Mouse (Mus musculus): Measurements from ENCODE around the gene Noct. TPM values are rescaled to one million over a fixed set of nuclear protein-coding genes. Genes with fewer than 3 reads are reported as not detected.

Noct gene
- polyA plus RNA-seq, 1 experiment from 2014 or later = 4.2 TPM

- 50% methylated on average over 7 of the region's 7 CpGs for WGBS
- no peak overlapping the region for H3K27ac ChIP-seq (ENCODE audit: low read length)
- TF ChIP-seq CTCF (IDR thresholded peaks at IDR 0.05) (no peak), EP300 (IDR thresholded peaks at IDR 0.05) (no peak)
- ATAC-seq = no peak
- H3K9me3 ChIP-seq (ENCODE audit: low read length) = no peaks in the 10 kb centered on the region
- no peaks in the 10 kb centered on the region for H3K4me1 ChIP-seq (ENCODE audit: insufficient read depth, low read depth, low read length)
- DNase-seq (ENCODE audit: low spot score) = no peak
- no peaks in the 10 kb centered on the region for H3K36me3 ChIP-seq (ENCODE audit: insufficient read depth, low read length)
- no peak overlapping the region for H3K4me2 ChIP-seq (replicated peaks; ENCODE audit: low read depth, low read length)
- H3K27me3 ChIP-seq (replicated peaks; ENCODE audit: insufficient read depth, low read length) = no peaks in the 10 kb centered on the region
- H3K4me3 ChIP-seq (ENCODE audit: low read depth, low read length) = no peak overlapping the region
- no peak overlapping the region for H3K9ac ChIP-seq (replicated peaks; ENCODE audit: low read depth)
These were observed 14.3 kb downstream of the Noct start for GRCm38 (mm10) chr3:51238515-51238914.

GRCm38 (mm10) chr3:51239541-51239940 is 15.3 kb downstream of the Noct start:
- no peak overlapping the region for H3K4me3 ChIP-seq (ENCODE audit: low read depth, low read length)
- no peak overlapping the region for H3K9ac ChIP-seq (replicated peaks; ENCODE audit: low read depth)
- no peaks in the 10 kb centered on the region for H3K4me1 ChIP-seq (ENCODE audit: insufficient read depth, low read depth, low read length)
- no peak for ATAC-seq
- H3K27me3 ChIP-seq (replicated peaks; ENCODE audit: insufficient read depth, low read length) = no peaks in the 10 kb centered on the region
- no peaks in the 10 kb centered on the region for H3K36me3 ChIP-seq (ENCODE audit: insufficient read depth, low read length)
- no peak for DNase-seq (ENCODE audit: low spot score)
- 92% methylated on average over 3 of the region's 3 CpGs for WGBS
- no peaks in the 10 kb centered on the region for H3K9me3 ChIP-seq (ENCODE audit: low read length)
- H3K4me2 ChIP-seq (replicated peaks; ENCODE audit: low read depth, low read length) = no peak overlapping the region
- no peak for TF ChIP-seq EP300 (IDR thresholded peaks at IDR 0.05)
- TF ChIP-seq CTCF (IDR thresholded peaks at IDR 0.05) = no peak
- H3K27ac ChIP-seq (ENCODE audit: low read length) = no peak overlapping the region

GRCm38 (mm10) chr3:51247704-51248103 is 23.5 kb downstream of the Noct start:
- DNase-seq (ENCODE audit: low spot score) (peak; percentile 79), ATAC-seq (peak; percentile 94)
- Histone ChIP-seq H3K4me1 (ENCODE audit: insufficient read depth, low read depth, low read length) (no peaks in the 10 kb centered on the region), H3K36me3 (ENCODE audit: insufficient read depth, low read length) (peaks cover 5% of the 10 kb centered on the region; the same call in 1 of the 2 replicates), H3K27me3 (replicated peaks; ENCODE audit: insufficient read depth, low read length) (no peaks in the 10 kb centered on the region), H3K4me2 (replicated peaks; ENCODE audit: low read depth, low read length) (no peak overlapping the region), H3K9ac (replicated peaks; ENCODE audit: low read depth) (no peak overlapping the region), H3K4me3 (ENCODE audit: low read depth, low read length) (no peak overlapping the region), H3K27ac (ENCODE audit: low read length) (no peak overlapping the region), H3K9me3 (ENCODE audit: low read length) (no peaks in the 10 kb centered on the region)
- WGBS = 61% methylated on average over 16 of the region's 16 CpGs
- TF ChIP-seq EP300 (IDR thresholded peaks at IDR 0.05) (no peak), CTCF (IDR thresholded peaks at IDR 0.05) (no peak)

- WGBS = 95% methylated on average over 6 of the region's 6 CpGs
- H3K36me3 ChIP-seq (ENCODE audit: insufficient read depth, low read length) = peaks cover 5% of the 10 kb centered on the region; the same call in 1 of the 2 replicates
- DNase-seq (ENCODE audit: low spot score) (no peak), ATAC-seq (no peak)
- no peak overlapping the region for H3K9ac ChIP-seq (replicated peaks; ENCODE audit: low read depth)
- no peaks in the 10 kb centered on the region for H3K9me3 ChIP-seq (ENCODE audit: low read length)
- no peaks in the 10 kb centered on the region for H3K27me3 ChIP-seq (replicated peaks; ENCODE audit: insufficient read depth, low read length)
- no peaks in the 10 kb centered on the region for H3K4me1 ChIP-seq (ENCODE audit: insufficient read depth, low read depth, low read length)
- H3K4me2 ChIP-seq (replicated peaks; ENCODE audit: low read depth, low read length) = no peak overlapping the region
- H3K4me3 ChIP-seq (ENCODE audit: low read depth, low read length) = no peak overlapping the region
- TF ChIP-seq EP300 (IDR thresholded peaks at IDR 0.05) (no peak), CTCF (IDR thresholded peaks at IDR 0.05) (no peak)
- no peak overlapping the region for H3K27ac ChIP-seq (ENCODE audit: low read length)
These were observed 24.4 kb downstream of the Noct start for GRCm38 (mm10) chr3:51248600-51248999.

GRCm38 (mm10) chr3:51249460-51249859 is 25.2 kb downstream of the Noct start:
- ATAC-seq = no peak

GRCm38 (mm10) chr3:51249866-51250265 is 25.6 kb downstream of the Noct start:
- H3K36me3 ChIP-seq (ENCODE audit: insufficient read depth, low read length) = peaks cover 5% of the 10 kb centered on the region; the same call in 1 of the 2 replicates
- no peaks in the 10 kb centered on the region for H3K9me3 ChIP-seq (ENCODE audit: low read length)
- DNase-seq (ENCODE audit: low spot score) (no peak), ATAC-seq (no peak)
- TF ChIP-seq EP300 (IDR thresholded peaks at IDR 0.05) (no peak), CTCF (IDR thresholded peaks at IDR 0.05) (no peak)
- no peak overlapping the region for H3K4me2 ChIP-seq (replicated peaks; ENCODE audit: low read depth, low read length)
- WGBS = 90% methylated on average over 13 of the region's 13 CpGs
- no peak overlapping the region for H3K9ac ChIP-seq (replicated peaks; ENCODE audit: low read depth)
- no peaks in the 10 kb centered on the region for H3K4me1 ChIP-seq (ENCODE audit: insufficient read depth, low read depth, low read length)
- no peak overlapping the region for H3K4me3 ChIP-seq (ENCODE audit: low read depth, low read length)
- H3K27ac ChIP-seq (ENCODE audit: low read length) = no peak overlapping the region
- no peaks in the 10 kb centered on the region for H3K27me3 ChIP-seq (replicated peaks; ENCODE audit: insufficient read depth, low read length)

More at GRCm38 (mm10) chr3:51249460-51249859, 25.2 kb downstream of the Noct start:
- H3K36me3 ChIP-seq (ENCODE audit: insufficient read depth, low read length) = peaks cover 5% of the 10 kb centered on the region; the same call in 1 of the 2 replicates
- H3K27ac ChIP-seq (ENCODE audit: low read length) = no peak overlapping the region
- no peak for DNase-seq (ENCODE audit: low spot score)
- H3K27me3 ChIP-seq (replicated peaks; ENCODE audit: insufficient read depth, low read length) = no peaks in the 10 kb centered on the region
- TF ChIP-seq CTCF (IDR thresholded peaks at IDR 0.05) (no peak), EP300 (IDR thresholded peaks at IDR 0.05) (no peak)
- H3K4me3 ChIP-seq (ENCODE audit: low read depth, low read length) = no peak overlapping the region
- WGBS = 77% methylated on average over 11 of the region's 11 CpGs
- no peak overlapping the region for H3K9ac ChIP-seq (replicated peaks; ENCODE audit: low read depth)
- H3K9me3 ChIP-seq (ENCODE audit: low read length) = no peaks in the 10 kb centered on the region
- H3K4me2 ChIP-seq (replicated peaks; ENCODE audit: low read depth, low read length) = no peak overlapping the region
- H3K4me1 ChIP-seq (ENCODE audit: insufficient read depth, low read depth, low read length) = no peaks in the 10 kb centered on the region

GRCm38 (mm10) chr3:51251057-51251456 is 26.8 kb downstream of the Noct start:
- no peak overlapping the region for H3K4me2 ChIP-seq (replicated peaks; ENCODE audit: low read depth, low read length)
- DNase-seq (ENCODE audit: low spot score) (no peak), ATAC-seq (no peak)
- WGBS = 70% methylated on average over 5 of the region's 5 CpGs
- no peaks in the 10 kb centered on the region for H3K4me1 ChIP-seq (ENCODE audit: insufficient read depth, low read depth, low read length)
- H3K4me3 ChIP-seq (ENCODE audit: low read depth, low read length) = no peak overlapping the region
- TF ChIP-seq EP300 (IDR thresholded peaks at IDR 0.05) = no peak
- TF ChIP-seq CTCF (IDR thresholded peaks at IDR 0.05) = no peak
- no peak overlapping the region for H3K9ac ChIP-seq (replicated peaks; ENCODE audit: low read depth)
- H3K27me3 ChIP-seq (replicated peaks; ENCODE audit: insufficient read depth, low read length) = no peaks in the 10 kb centered on the region
- no peak overlapping the region for H3K27ac ChIP-seq (ENCODE audit: low read length)
- H3K9me3 ChIP-seq (ENCODE audit: low read length) = no peaks in the 10 kb centered on the region
- H3K36me3 ChIP-seq (ENCODE audit: insufficient read depth, low read length) = peaks cover 5% of the 10 kb centered on the region; the same call in 1 of the 2 replicates

All from lung, postnatal 0 days (tissue).